Mouse (Mus musculus) left cerebral cortex, postnatal 4 days (tissue): ENCODE data around the gene Olfr854. TPM values are rescaled to one million over a fixed set of nuclear protein-coding genes. Genes with fewer than 3 reads are reported as not detected.

Experiments
- DNase-seq: peaks from one replicate; pipeline ENCODE4 v3.0.0-alpha.2; 2022
- intact Hi-C: fragments of 180-260 bp; cut with DNase I; formaldehyde crosslinking; loops from one replicate; pipeline ENCODE4 v1.15.1; 2025
- total RNA-seq, 2 experiments: library from RNA; stranded (reverse); gene quantifications; 2 replicates each; pipeline ENCODE4 v1.2.3; 2021

Gene Olfr854
- total RNA-seq = not detected

DNA sequence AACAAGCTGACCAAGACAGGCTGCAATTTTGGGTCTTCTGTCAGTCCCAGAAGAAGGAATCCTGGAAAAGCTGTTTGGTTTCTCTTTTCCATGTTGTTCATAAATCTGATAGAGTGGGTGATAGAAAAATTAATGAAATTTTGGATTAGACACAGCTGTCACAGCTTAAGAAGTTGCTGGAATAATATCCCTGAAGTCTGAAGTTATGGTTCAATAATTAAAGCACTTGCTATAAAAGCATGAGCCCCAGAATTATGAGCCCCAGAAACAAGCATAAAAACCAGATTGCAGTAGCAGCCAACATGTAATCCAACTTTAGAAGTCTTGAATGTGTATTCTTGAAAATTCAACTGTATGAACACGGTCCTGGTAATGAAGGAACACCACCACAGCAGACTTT is at the start of gene Olfr854:
Olfr854 (minus strand) TSS at position 101 of the 400 bp plus-strand sequence.
- DNase-seq = no peak
- intact Hi-C loops = no loop called here

DNA sequence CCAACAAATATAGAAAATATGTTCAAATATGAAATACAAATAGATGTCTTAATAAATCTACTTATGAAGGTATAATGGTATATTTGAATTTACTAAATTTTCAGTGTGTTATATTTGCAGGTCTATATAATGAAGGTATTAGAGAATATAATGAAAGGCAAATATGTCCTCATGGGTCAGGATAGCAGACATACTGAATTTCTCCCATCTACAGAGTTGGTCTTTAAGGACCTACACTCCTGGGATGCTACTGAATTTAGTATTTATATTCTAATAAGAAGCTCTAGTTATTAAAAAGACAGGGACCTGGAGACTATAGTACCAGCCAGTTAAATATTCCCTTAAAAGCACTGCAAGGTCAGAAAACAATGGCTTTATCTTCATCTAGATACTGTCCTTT is 15.1 kb upstream of the Olfr854 start, which contains the start of gene Olfr855:
Olfr855 (plus strand) TSS at position 301 of the 400 bp plus-strand sequence.
- intact Hi-C loops = no loop called here
- no peak for DNase-seq

DNA sequence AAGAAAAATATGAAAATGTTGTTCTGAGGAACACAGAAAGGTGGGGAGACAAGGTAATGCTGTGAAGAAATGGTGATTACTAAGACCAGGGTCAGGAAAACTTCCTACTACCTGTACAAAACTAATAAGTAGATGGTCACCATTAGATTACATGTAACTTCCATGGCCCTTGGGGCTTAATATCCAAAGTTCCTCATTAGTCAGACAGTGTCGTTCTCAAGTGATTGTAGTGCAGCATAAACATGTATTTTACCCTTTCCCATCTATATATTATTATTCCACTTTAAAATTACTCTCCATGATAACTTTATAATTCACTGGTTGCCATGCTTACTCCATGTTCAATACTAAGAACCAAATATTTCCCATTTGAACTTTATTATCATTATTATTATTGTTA is 26.2 kb downstream of the Olfr854 start, which contains the start of gene Olfr853:
Olfr853 (minus strand) TSS at position 101 of the 400 bp plus-strand sequence.
- intact Hi-C loops = no loop called here
- DNase-seq = no peak

Other genes starting within 250 kb of the Olfr854 start
- not detected for gene Olfr845, start 230.9 kb downstream of the Olfr854 start, total RNA-seq
- not detected for gene Olfr846, start 203.4 kb downstream of the Olfr854 start, total RNA-seq
- not detected for gene Olfr847, start 188.7 kb downstream of the Olfr854 start, total RNA-seq
- gene Olfr849, start 127.1 kb downstream of the Olfr854 start, total RNA-seq = not detected
- not detected for gene Olfr850, start 89.1 kb downstream of the Olfr854 start, total RNA-seq
- gene Olfr851, start 74.1 kb downstream of the Olfr854 start, total RNA-seq = not detected
- not detected for gene Olfr853, start 26.3 kb downstream of the Olfr854 start, total RNA-seq
- gene Olfr855, start 15.2 kb upstream of the Olfr854 start, total RNA-seq = not detected
- 10 to 100 TPM; 26.7 to 28.0 TPM for gene Zfp317, start 54.7 kb upstream of the Olfr854 start, total RNA-seq
- not detected for gene Olfr857, start 142.1 kb upstream of the Olfr854 start, total RNA-seq
- not detected for gene Olfr58, start 212.9 kb upstream of the Olfr854 start, total RNA-seq
- not detected for gene Olfr859, start 237.5 kb upstream of the Olfr854 start, total RNA-seq